Mouse (Mus musculus): Measurements from ENCODE around the gene Nipsnap3a. TPM values are rescaled to one million over a fixed set of nuclear protein-coding genes. Genes with fewer than 3 reads are reported as not detected.

Nipsnap3a gene
- polyA plus RNA-seq, 1 experiment, result not detected

GRCm38 (mm10) chr4:52986266-52986665 is 2.8 kb upstream of the Nipsnap3a start:
- no peak for TF ChIP-seq MAX (IDR thresholded peaks at IDR 0.05)
- TF ChIP-seq CTCF (IDR thresholded peaks at IDR 0.05; ENCODE audit: control insufficient read depth, insufficient read depth, insufficient read length), result no peak
- no peak for TF ChIP-seq FOSL1 (IDR thresholded peaks at IDR 0.05; ENCODE audit: insufficient read depth, low read length, poor library complexity, severe bottlenecking)
- TF ChIP-seq CEBPB (IDR thresholded peaks at IDR 0.05; ENCODE audit: low read depth), result no peak
- no peak for TF ChIP-seq MYOD1 (IDR thresholded peaks at IDR 0.05; ENCODE audit: control insufficient read depth, insufficient read length, low read depth)
- TF ChIP-seq USF1 (IDR thresholded peaks at IDR 0.05; ENCODE audit: low read depth), result no peak
- no peak for TF ChIP-seq MYOG (IDR thresholded peaks at IDR 0.05; ENCODE audit: control insufficient read depth, extremely low read depth, insufficient read length)
- no peak overlapping the region for H3ac ChIP-seq (ENCODE audit: control insufficient read depth, insufficient read length, low read depth)
- H3K79me2 ChIP-seq (ENCODE audit: control insufficient read depth, insufficient read depth), result no peaks in the 10 kb centered on the region
- no peaks in the 10 kb centered on the region for H3K36me3 ChIP-seq (ENCODE audit: control insufficient read depth, insufficient read depth)
- H3K27me3 ChIP-seq (ENCODE audit: control insufficient read depth, insufficient read depth, insufficient read length), result peaks cover 7% of the 10 kb centered on the region
- no peak overlapping the region for H3K4me3 ChIP-seq (ENCODE audit: insufficient read depth, poor library complexity, severe bottlenecking)
- no peaks in the 10 kb centered on the region for H3K79me3 ChIP-seq (ENCODE audit: low read depth)

GRCm38 (mm10) chr4:52999449-52999848 is 10.4 kb downstream of the Nipsnap3a start:
- TF ChIP-seq MAX (IDR thresholded peaks at IDR 0.05) (no peak), MYOD1 (IDR thresholded peaks at IDR 0.05; ENCODE audit: control insufficient read depth, insufficient read length, low read depth) (no peak), MYOG (IDR thresholded peaks at IDR 0.05; ENCODE audit: control insufficient read depth, extremely low read depth, insufficient read length) (no peak), CEBPB (IDR thresholded peaks at IDR 0.05; ENCODE audit: low read depth) (no peak), FOSL1 (IDR thresholded peaks at IDR 0.05; ENCODE audit: insufficient read depth, low read length, poor library complexity, severe bottlenecking) (no peak), CTCF (IDR thresholded peaks at IDR 0.05; ENCODE audit: control insufficient read depth, insufficient read depth, insufficient read length) (no peak), USF1 (IDR thresholded peaks at IDR 0.05; ENCODE audit: low read depth) (no peak)
- H3K36me3 ChIP-seq (ENCODE audit: control insufficient read depth, insufficient read depth), result no peaks in the 10 kb centered on the region
- H3K27me3 ChIP-seq (ENCODE audit: control insufficient read depth, insufficient read depth, insufficient read length), result no peaks in the 10 kb centered on the region
- no peaks in the 10 kb centered on the region for H3K79me3 ChIP-seq (ENCODE audit: low read depth)
- H3K79me2 ChIP-seq (ENCODE audit: control insufficient read depth, insufficient read depth), result no peaks in the 10 kb centered on the region
- H3ac ChIP-seq (ENCODE audit: control insufficient read depth, insufficient read length, low read depth), result no peak overlapping the region
- no peak overlapping the region for H3K4me3 ChIP-seq (ENCODE audit: insufficient read depth, poor library complexity, severe bottlenecking)

GRCm38 (mm10) chr4:53000154-53000553 is 11.1 kb downstream of the Nipsnap3a start:
- no peaks in the 10 kb centered on the region for H3K27me3 ChIP-seq (ENCODE audit: control insufficient read depth, insufficient read depth, insufficient read length)
- no peak overlapping the region for H3K4me3 ChIP-seq (ENCODE audit: insufficient read depth, poor library complexity, severe bottlenecking)
- no peak overlapping the region for H3ac ChIP-seq (ENCODE audit: control insufficient read depth, insufficient read length, low read depth)
- H3K36me3 ChIP-seq (ENCODE audit: control insufficient read depth, insufficient read depth), result no peaks in the 10 kb centered on the region
- H3K79me3 ChIP-seq (ENCODE audit: low read depth), result no peaks in the 10 kb centered on the region
- no peak for TF ChIP-seq MYOD1 (IDR thresholded peaks at IDR 0.05; ENCODE audit: control insufficient read depth, insufficient read length, low read depth)
- TF ChIP-seq MYOG (IDR thresholded peaks at IDR 0.05; ENCODE audit: control insufficient read depth, extremely low read depth, insufficient read length), result no peak
- no peak for TF ChIP-seq MAX (IDR thresholded peaks at IDR 0.05)
- TF ChIP-seq CEBPB (IDR thresholded peaks at IDR 0.05; ENCODE audit: low read depth), result no peak
- TF ChIP-seq CTCF (IDR thresholded peaks at IDR 0.05; ENCODE audit: control insufficient read depth, insufficient read depth, insufficient read length), result no peak
- TF ChIP-seq FOSL1 (IDR thresholded peaks at IDR 0.05; ENCODE audit: insufficient read depth, low read length, poor library complexity, severe bottlenecking), result no peak
- no peak for TF ChIP-seq USF1 (IDR thresholded peaks at IDR 0.05; ENCODE audit: low read depth)
- no peaks in the 10 kb centered on the region for H3K79me2 ChIP-seq (ENCODE audit: control insufficient read depth, insufficient read depth)

GRCm38 (mm10) chr4:53009183-53009582 is 20.1 kb downstream of the Nipsnap3a start:
- H3K79me2 ChIP-seq (ENCODE audit: control insufficient read depth, insufficient read depth), result peaks cover 5% of the 10 kb centered on the region
- no peaks in the 10 kb centered on the region for H3K27me3 ChIP-seq (ENCODE audit: control insufficient read depth, insufficient read depth, insufficient read length)
- H3ac ChIP-seq (ENCODE audit: control insufficient read depth, insufficient read length, low read depth), result no peak overlapping the region
- H3K36me3 ChIP-seq (ENCODE audit: control insufficient read depth, insufficient read depth), result no peaks in the 10 kb centered on the region
- H3K4me3 ChIP-seq (ENCODE audit: insufficient read depth, poor library complexity, severe bottlenecking), result no peak overlapping the region
- no peak for TF ChIP-seq CTCF (IDR thresholded peaks at IDR 0.05; ENCODE audit: control insufficient read depth, insufficient read depth, insufficient read length)
- no peak for TF ChIP-seq MAX (IDR thresholded peaks at IDR 0.05)
- TF ChIP-seq CEBPB (IDR thresholded peaks at IDR 0.05; ENCODE audit: low read depth), result no peak
- TF ChIP-seq MYOD1 (IDR thresholded peaks at IDR 0.05; ENCODE audit: control insufficient read depth, insufficient read length, low read depth), result no peak
- no peak for TF ChIP-seq MYOG (IDR thresholded peaks at IDR 0.05; ENCODE audit: control insufficient read depth, extremely low read depth, insufficient read length)
- TF ChIP-seq USF1 (IDR thresholded peaks at IDR 0.05; ENCODE audit: low read depth), result no peak
- TF ChIP-seq FOSL1 (IDR thresholded peaks at IDR 0.05; ENCODE audit: insufficient read depth, low read length, poor library complexity, severe bottlenecking), result no peak
- no peaks in the 10 kb centered on the region for H3K79me3 ChIP-seq (ENCODE audit: low read depth)

- Histone ChIP-seq H3K36me3 (ENCODE audit: control insufficient read depth, insufficient read depth) (peaks cover under 1% of the 10 kb centered on the region), H3K4me3 (ENCODE audit: insufficient read depth, poor library complexity, severe bottlenecking) (no peak overlapping the region), H3K79me2 (ENCODE audit: control insufficient read depth, insufficient read depth) (peaks cover 5% of the 10 kb centered on the region), H3K79me3 (ENCODE audit: low read depth) (no peaks in the 10 kb centered on the region), H3ac (ENCODE audit: control insufficient read depth, insufficient read length, low read depth) (no peak overlapping the region), H3K27me3 (ENCODE audit: control insufficient read depth, insufficient read depth, insufficient read length) (no peaks in the 10 kb centered on the region)
- TF ChIP-seq MAX (IDR thresholded peaks at IDR 0.05) (no peak), FOSL1 (IDR thresholded peaks at IDR 0.05; ENCODE audit: insufficient read depth, low read length, poor library complexity, severe bottlenecking) (no peak)
These were observed 20.8 kb downstream of the Nipsnap3a start for GRCm38 (mm10) chr4:53009871-53010270.

GRCm38 (mm10) chr4:53011732-53012361 is 22.8 kb downstream of the Nipsnap3a start, which contains the start of gene Nipsnap3b:
Gene Nipsnap3b, plus strand, starts transcription at chr4:53011880.
- TF ChIP-seq MAX (IDR thresholded peaks at IDR 0.05), result peak; percentile 46
- TF ChIP-seq USF1 (IDR thresholded peaks at IDR 0.05; ENCODE audit: low read depth), result no peak
- Histone ChIP-seq H3K36me3 (ENCODE audit: control insufficient read depth, insufficient read depth) (peaks cover 21% of the 10 kb centered on the region), H3K79me3 (ENCODE audit: low read depth) (no peaks in the 10 kb centered on the region), H3ac (ENCODE audit: control insufficient read depth, insufficient read length, low read depth) (peak within 1 kb of the TSS; percentile 72), H3K79me2 (ENCODE audit: control insufficient read depth, insufficient read depth) (peaks cover 5% of the 10 kb centered on the region), H3K27me3 (ENCODE audit: control insufficient read depth, insufficient read depth, insufficient read length) (no peaks in the 10 kb centered on the region), H3K4me3 (ENCODE audit: insufficient read depth, poor library complexity, severe bottlenecking) (peak within 1 kb of the TSS; percentile 25)
